Mouse (Mus musculus) kidney, postnatal 10 days (tissue): ENCODE measurements at regions not wholly inside any gene's neighbourhood (a gene's known extent, or its start where the extent isn't known, plus 50 kb on each side); places are given as distances from the start of the nearest gene placed in this dataset.

Source experiments
- DNase-seq: peaks from one replicate; pipeline ENCODE4 v3.0.0; 2021; ENCODE audit warnings: mixed read lengths

DNA sequence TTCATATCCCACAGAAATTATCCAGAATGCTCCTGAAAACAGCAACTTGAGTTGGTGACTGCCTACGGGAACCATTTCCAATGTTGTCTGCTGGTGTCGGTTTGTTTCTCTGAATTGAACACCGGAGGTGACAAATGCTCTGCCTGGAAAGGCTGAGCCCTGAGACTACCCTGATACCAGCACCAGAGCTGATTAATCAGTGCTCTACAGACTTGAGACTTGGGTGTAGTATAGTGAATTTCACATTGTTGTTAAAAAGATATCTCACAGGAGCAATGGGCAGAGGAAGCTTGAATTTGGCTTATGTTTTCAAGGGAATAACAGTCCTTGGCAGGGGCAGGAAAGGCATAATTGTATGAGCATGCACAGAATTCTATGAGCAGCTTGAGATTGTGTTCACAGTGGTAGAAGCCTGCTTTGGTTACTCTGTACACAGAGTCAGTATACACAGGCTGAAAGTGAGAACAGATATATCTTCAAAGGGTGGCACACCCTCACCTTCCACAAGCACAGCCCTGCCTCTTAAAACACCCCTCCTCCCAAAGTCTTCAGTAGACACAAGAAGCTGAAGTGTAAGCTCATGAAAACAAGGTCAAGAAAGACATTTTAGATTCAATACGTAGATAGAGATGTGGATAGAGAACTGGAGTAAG lies 447.1 kb downstream of the Meis1 start:
- DNase-seq = no peak

DNA sequence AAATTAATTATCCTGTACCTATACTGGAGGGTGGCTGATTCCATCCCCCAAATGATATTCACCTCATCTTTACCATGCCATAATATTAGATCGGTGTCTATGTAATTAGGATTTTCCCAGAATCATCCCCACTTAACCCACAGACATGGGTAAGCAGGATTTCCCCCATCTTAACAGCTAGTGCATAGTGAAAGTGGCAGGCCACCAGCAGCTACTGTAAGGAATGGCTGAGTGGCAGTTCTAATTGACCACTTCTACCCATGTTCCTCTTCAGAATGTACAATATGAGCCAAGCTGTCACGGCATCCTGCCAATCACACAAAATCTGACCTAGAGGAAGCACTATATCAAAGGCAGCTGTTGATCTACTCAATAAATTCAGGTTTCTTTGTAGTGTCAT lies 455.8 kb downstream of the Meis1 start:
- DNase-seq = no peak

DNA sequence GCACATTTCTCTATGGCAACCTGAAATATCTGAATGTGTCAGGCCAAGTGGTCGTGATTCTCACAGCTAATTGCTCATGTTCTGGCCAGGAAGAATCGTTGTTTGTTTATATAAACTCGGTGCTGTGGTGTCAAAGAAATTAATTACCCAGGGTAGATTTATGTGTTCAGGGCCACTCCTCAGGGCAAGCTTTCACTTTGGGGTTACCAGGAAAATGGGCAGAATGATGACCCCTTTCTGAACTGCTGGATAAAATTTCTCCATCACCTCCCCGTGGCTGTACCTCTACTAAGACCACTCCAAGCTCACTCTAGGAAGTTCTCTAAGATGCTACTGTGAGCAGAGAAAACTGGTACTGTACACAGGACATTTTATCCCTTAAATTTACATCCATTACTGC lies 460.1 kb downstream of the Meis1 start:
- no peak for DNase-seq

DNA sequence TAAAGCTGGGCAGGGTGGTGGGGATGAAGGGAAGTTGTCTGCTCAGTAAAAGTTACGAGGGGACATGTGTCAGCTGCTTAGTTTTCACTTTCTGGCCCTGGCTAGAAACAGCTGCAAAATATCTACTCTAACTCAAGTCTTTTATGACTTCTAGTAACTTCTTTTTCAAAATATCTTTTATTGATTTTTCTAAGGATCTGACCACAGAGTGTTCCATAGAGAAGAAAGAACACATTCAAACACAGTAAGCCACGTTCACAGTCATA lies 483.3 kb downstream of the Meis1 start:
- peak; percentile 40 for DNase-seq

DNA sequence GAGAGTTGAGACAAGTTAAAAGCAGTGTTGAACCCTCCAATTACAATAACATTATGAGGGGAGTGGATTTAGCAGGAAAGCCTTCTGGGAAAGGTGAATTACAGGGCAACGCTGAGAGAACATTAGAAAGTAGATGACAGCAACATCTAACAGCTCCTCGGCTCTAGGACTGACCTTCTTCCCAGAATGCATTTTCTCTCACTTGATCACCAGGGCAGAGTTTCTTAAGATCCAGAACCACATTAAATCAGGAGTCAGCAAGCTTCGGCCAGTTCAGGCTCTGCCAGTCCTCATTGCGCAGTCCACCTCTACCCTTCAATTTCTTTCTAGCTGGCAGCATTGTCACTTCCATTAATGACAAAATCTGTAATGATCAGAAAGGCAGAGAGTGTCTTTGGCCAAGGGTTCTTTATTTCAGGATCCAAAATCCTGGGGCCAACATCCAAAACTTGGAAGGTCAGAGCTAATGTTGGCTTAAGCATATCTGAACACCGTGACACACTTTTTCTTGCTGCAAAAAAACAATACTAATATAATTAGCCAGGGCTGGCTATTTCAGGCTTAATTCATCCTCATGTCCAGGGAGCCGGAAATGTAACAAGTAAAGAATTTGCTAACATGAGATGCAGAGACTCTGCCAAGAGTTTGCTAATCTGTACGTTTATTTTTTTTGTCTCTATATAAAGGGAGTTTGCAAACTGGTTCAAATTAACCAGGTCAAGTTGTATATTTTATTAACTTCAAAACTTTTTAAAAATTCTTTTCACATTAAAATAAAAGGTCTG lies 483.8 kb downstream of the Meis1 start:
- no peak for DNase-seq

DNA sequence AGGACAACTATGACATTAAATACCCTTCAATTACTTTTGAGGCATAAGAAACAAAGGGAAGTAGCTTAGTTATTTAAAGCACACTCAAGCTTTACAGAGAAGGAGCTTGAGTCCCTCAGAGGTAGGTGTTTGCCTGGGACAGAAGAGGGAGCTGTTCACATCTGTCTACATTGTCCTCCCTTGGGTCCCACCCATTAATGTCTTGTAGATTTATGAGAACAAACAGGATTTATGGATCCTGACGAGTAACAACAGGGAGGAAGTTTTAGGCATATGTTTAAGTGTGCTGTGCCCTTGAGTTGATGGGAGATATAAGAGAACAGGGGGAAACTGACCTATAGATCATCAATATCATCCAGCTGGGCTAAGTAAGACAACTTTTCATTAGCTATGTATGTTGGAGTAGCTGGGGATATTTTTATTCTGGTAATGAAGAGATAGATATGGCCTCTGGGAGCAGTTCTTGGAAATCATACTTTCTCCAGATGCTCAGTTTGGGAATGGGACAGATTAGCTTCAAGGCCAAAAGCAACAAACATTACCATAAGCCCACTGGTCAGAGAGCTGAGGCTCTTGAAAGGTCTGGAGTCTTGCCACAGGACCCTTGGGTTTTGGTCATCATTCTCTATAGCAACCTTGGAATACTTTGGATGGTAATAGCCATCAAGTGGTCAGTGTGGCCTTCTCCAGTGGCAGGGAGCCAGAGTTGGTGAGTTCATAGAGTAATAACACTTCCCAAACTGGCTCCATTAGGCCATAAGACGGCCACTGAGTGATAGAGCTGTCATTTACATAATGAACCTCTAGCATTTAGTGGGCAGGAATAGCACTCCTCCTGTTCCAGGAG lies 487.3 kb downstream of the Meis1 start:
- DNase-seq = peak; percentile 32

DNA sequence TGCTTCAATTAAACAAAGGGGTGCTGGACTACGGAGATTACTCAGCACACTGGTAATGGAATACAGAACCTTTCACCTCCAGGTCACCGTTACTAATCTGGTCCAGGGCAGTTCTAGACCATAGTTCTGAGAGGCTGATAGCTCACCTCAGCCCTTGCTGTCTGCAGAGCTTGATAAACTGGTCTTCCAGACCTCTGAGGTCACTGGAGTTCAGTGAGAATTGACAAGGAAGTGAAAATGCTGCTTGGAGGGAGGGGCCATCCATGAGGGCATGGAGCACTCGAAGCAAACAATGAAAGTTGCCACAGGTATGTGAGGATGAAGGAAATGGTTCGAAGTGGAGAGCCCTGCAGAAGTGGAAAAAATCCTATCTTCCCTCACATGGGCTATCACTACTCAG lies 490.2 kb downstream of the Meis1 start:
- DNase-seq = no peak

DNA sequence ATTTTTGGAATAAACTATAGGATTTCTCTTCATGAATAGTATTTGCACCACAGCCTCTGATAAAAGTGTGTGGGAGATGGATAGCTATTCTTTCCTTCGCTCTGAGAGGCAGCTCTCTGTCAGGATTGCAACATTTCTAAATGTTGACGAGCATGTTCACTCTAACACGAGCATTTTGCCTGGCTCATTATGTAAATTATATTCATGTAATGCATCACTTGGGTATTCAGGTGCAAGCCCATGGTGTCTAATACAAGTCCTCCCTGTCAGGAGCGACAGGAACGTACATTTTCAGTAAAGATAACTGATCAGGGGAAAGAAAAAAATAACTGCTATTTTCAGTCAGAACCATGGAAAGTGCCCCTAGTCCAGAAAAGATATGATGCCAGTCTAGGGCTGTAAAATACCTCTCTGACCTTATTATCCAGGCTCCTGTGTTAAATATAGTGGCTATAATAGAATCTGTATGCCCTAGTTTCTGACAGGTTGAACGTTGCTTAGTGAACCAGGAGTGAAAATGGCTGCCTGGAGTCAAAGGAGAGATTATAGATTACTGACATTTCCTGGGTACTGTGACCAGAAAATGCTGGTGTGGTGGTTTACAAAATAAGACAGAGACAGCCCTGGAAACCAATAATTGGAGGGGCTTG lies 523.6 kb downstream of the Meis1 start:
- DNase-seq = no peak

DNA sequence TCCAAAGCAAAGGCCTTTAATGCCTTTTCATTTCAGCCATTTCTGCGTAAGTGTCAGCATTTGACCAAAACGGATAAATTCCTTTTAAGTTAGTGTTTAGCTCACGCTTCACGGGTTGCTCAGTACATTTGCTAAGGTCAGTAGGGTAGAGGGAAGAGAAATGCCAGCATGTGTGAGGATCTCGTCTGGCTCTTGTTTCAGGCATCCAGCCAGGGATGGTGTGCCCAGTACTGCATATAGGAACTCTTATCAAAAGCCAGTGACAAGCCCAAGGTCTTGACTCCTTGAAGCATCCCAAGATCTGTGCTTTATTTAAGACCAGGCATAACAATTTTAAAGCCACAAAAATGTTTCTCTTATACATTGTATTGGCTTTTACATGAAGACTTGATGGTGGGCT lies 524.8 kb downstream of the Meis1 start:
- no peak for DNase-seq

DNA sequence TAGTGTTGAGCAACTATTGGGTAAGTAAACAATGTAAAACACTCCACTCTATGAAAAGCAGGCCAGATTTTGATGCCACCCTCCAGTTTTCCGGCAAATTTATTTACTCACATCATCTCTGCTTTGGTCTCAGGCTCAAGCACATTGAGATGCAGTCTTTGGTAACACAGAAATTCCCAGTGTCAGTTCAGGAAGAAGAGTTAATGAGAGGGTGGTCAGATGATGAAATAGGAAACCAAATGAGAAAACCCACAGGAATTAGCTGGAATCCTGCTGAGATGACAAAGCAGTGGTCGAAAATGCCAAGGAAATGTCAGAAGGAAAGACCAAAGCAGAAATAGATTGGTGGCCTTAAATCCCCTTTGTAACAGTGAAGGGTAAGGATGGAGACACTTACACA lies 525.7 kb downstream of the Meis1 start:
- peak; percentile 18 for DNase-seq

DNA sequence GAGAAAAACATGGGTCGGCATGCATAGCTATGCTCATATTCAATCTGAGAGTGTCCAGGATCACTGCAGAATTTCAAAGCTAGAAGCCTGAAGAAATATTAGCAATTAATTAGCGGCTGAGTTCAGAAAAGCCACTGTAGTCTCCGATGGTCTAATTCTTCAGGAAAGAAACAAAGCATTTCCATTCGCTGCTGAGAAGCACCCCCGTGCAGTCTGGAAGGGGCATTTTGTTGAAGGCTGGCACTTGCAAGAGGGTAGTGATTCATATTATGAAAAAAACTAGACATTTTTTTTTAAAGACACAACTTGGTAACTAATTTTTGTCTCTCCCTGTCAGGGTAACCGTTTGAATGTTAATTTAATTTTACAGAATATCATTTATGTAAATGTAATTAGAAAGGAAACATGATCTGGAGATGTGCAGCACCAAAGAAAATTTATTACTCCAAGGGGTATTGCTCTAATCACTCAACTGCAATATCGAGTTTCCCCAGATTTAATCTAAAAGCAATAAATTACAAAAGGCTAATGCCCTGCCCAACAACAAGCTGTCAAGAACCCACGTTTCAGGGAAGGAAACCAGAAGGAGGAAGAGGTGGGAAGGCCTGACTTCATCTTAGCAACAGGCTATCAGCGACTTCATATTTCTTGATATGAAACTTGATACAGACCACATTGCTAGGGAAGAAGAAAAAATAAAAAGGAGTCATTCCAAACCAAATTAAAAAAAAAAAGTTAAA lies 529.1 kb downstream of the Meis1 start:
- DNase-seq = no peak

DNA sequence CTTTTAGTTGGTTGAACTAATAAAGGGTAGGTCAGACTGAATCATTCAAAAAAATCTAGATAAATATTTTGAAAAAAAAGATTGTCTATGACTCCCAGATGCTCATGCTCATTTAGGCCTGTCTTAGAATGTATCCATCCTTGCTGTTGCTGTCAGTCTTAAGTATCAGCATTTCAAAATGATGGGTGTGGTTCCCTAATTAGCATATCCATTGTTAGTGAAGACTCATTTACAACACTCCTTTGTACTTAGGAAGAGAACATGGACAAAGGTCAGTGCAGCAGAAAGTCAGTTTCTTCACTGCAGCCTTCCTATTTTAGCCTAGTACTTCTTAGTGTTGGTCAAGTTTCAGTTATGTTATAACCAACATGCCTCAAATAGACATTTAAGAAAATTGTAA lies 525.2 kb upstream of the Etaa1 start:
- DNase-seq = no peak

DNA sequence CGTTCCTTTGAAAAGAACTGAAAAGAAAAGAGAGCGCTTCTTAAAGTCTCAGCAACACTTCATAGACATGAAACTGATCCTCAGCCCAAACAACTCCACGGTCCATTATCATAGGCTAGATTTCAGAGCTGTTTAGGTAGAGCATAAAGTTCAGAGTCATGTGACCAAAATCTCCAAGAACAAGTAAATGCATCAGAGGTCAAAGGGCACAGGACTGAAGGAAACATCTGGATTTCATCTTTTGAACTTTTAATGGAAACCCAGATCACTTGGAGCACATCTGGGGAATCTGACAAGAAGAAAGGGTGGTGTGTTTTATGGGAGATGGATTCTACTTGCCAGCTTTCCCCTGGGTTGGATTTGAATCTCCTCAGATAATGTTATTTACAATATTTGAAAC lies 497.6 kb upstream of the Etaa1 start:
- DNase-seq = no peak

DNA sequence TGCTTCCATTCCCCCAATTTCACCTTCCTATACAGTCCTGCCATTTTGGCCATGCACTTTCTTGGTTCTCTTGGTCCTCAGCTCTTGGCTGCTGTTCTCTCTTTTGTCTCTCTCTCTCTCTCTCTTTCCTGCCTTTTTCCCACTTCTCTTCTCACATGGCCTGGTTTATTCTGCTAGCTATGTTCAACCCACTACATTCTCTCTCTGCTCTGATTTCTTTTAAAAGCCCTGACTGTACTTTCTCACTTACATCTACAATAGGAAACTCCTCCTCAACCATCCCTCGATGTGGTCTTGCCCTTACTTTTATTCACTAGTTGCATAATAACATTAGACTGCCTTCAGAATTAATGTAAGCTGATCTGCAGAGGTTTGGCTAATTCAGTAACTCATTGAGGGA lies 495.2 kb upstream of the Etaa1 start:
- DNase-seq = no peak

DNA sequence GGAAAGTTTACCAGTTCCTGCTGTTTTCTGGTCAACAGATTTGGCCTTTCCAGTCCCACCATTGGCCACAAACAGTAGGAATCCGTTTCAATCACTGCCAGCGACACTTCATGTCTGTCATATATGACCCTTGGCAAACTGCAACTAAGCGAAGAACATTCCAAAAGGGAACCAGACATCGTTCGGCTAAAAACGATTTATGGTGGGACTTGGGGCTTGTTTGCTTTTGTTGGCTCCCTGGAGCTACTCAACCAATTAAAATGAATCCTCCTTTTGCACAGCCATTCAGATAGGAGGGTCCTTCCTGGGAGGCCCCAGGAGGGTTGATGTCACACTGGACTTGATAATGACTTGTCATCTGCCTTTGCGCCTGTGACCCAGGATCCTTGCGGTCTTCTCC lies 490.9 kb upstream of the Etaa1 start:
- peak; percentile 28 for DNase-seq

DNA sequence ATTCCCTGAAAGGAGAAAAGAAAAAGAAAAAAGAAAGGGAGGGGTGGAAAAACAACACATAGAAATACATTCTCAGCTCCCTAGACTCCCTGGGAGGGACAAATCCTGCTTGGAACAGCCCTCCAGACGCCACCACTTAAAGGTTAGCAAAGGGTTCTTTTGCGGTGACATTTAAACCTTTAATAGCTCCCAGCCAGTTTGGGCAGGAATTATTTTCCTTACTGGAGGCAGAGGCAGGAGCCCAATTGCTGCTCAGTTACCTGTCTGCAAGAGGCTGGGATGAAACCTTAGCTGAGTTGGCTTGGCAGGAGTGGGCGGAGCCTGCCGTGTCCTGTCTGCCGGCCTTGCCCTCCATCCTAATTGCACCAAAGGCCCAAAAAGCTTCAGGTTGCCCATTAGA lies 490.4 kb upstream of the Etaa1 start:
- peak; percentile 15 for DNase-seq

DNA sequence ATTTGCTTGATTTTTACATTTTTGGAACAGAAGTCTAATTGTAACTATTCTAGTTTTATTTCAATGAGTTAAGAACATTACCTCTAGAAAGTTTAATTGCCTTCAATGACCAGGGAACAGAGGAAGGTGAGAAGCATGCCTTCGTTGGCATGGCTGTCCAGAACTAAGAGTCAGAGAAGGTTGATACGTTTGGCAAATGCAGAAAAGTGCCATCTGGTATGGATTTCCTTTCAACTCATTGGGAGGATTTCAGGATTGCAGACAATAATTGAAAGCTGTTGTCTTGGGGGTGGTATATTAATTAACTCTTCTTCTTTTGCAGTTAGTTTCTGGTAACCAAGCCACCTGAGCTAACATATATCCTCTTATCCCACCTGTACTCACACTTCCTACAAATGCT lies 489.5 kb upstream of the Etaa1 start:
- DNase-seq = no peak

DNA sequence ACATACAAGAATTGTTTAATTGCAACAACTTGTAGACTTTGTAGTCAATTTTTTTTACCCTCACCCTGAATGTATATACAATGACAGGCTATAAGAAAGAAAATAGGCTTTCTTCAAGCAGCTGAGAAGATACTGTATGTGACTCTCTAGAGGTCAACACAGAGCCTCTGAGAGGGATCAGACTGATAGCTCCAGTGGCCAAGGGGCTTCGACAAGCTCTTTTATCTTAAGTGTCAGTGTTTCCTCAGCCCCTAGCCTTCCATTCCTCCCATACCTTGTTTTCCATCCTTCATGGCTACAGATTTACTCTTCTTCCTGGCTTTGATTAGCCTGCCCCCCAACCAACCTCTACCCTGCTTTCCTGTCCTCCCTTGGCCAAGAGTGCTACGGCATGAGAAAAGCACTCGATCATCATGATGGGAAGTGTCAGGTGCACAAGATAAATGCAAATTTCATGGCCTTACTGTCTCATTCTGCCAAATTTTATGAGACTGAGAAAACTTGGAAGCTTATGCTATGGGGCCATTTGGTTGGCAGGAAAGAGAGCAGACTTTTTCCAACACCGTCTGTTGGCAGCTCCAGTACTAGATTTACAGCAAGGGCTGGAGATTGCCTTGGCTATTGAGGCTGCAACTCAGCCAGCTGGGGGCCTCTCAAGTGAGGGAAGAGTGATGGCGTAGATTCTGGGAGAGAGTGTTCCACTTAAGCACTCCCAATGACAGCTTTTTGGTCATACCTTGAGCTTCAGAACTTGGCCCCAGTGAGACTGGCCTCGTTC lies 484.3 kb upstream of the Etaa1 start:
- DNase-seq = peak; percentile 20

DNA sequence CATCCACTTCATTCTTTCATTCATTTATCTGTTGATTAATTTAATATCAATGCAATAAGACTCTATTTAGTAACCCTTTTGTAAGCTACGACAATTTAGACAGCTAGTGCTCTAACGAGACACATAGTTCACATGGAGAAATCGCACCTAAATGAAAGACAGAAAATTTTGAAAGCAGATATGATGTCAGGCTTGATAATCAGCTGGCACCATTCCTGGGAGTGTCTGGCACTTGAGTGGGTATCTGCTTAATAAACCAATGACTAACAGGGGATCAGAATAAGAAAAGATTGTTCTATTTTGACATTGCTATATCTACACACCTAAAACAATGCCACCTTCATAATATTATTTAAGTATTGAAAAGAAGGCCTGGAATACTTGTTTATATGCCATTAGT lies 467.4 kb upstream of the Etaa1 start:
- DNase-seq = no peak

DNA sequence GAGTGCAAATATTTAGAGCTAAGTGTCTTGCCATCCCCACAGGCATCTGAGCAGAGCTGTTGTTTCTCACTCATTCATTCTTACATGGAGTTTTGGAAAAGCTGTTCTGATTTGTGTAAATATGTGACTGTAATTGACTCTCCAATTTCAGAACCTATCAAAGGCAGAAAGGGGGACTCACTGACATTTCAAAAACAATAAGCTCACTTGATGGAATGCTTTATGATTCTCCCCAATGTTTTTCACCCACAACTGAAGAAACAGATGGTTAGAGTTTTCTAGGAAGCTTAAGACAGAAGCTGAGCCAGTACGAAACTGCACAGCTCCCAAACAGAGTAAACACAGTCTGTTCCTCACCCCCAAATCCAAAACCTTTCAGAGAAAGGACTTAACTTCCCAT lies 460.1 kb upstream of the Etaa1 start:
- no peak for DNase-seq

DNA sequence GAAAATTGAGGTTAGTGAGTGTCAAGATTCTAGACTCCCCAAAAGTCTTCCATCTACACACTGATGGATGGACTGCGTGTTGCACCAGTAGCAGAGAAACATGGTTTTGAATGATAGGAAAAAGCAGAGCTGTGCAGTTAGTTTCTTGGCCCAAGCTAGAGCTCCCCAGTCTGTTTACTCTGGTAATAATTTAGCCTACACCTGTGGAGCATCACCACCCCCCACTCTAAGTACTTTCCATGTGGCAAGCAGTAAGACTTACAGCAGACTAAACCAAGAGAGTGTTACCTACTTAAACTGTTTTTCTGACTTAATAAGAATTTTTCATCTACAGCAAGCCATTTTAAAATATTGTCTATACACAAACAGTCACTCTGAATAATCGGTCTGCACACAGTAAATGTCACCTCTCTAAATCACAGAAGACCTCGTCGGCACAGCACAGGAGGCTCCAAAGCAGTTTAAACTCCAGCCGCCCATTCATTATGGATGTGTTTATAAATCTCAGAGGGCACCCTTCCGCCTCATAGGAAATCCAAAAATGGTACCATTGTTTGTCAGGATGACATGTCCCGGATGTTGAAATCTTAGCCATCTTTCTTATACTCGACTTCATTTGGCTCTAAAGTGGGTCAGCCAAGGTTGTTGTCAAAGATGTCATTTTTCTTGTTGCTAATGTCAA lies 454.5 kb upstream of the Etaa1 start:
- DNase-seq = peak; percentile 7
